Mouse (Mus musculus): ENCODE data around the gene Npy4r.

- no peak for TF ChIP-seq TCF12 (IDR thresholded peaks at IDR 0.05; ENCODE audit: insufficient read depth, poor library complexity, severe bottlenecking)
- TF ChIP-seq CEBPB (IDR thresholded peaks at IDR 0.05; ENCODE audit: insufficient read depth, poor library complexity, severe bottlenecking): no peak
- TF ChIP-seq POLR2AphosphoS2 (IDR thresholded peaks at IDR 0.05; ENCODE audit: insufficient read length, low read depth): no peak
These were observed 30.8 kb upstream of the Npy4r start for GRCm38 (mm10) chr14:34183101-34183500.

All from myocyte (in vitro differentiated cells).